Mouse (Mus musculus): ENCODE results near the gene Trub2. TPM values are rescaled to one million over a fixed set of nuclear protein-coding genes. Genes with fewer than 3 reads are reported as not detected.

The Trub2 gene
- polyA plus RNA-seq, 1 experiment = 7.6 TPM

DNA sequence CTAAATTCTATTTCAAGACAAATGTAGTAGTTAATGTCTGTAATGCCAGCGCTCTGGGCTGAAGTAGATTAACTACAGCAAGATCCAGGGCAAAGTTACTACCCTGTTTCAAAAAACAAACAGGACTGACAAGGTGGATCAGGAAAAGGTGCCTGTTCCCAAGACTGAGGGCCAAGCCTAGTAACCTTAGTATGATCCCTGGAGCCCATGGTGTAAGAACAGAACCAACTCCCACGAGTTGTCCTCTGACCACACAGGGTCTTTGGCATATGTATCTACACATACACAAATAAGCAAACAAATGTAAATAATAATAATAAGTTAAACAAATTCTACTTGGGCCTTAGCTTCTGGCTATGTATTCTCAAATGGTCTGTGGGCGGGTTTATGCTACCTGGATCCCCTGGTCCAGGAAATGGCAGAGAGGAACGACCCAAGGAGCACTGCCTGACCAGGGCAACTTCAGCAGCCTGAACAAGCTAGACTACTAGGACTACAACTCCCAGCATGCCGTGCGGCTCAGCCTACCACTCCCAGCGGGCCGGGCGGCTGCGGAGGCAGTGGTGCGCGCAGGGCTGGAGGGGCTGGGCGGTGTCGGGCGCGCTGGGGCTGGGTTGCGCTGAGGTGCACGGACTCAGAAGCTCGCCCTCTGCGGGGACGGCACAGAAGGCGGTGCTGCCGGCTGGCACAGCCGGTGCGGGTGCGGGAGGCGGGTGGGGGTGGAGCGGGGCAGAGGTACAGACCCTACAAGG lies 13.9 kb upstream of the Trub2 start, which contains the start of gene Slc27a4:
Gene Slc27a4, plus strand, starts transcription at position 560 of the 752 bp plus-strand sequence.
- no peak for TF ChIP-seq GATA1 (IDR thresholded peaks at IDR 0.05; ENCODE audit: low read length)

DNA sequence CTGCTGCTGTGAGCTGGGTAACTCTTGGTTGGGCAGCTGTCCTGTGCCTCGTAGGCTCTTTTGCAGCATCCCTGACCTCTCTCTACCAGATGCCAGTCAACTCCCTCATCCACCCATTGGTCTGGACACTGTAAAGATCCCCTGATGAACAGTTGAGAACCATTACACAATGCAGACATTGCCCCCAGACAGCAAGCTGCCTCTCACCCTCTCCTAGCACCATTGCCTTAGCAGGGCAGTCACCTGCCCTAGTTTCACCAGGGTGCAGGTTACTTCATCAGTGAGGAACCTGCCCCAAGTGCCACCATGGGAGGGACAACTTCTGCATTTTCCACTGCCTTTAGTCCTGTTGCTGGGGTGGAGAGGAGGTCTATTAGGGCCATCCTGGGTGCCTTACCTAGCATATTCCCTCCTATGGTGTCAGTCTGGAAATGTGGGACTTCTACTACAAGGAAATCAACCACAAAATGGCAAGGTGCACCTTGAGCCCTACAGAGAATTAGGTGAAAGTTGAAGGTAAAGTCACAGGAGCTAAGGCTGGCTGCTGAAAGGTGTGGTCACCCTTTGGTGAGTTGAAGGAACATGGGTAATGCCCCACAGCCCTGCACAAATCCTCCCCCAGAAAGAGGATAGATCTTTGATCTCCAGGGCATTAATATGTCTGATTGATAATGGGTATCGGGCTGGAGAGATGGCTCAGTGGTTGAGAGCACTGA lies 4.6 kb upstream of the Trub2 start:
- TF ChIP-seq GATA1 (IDR thresholded peaks at IDR 0.05; ENCODE audit: low read length) = no peak

DNA sequence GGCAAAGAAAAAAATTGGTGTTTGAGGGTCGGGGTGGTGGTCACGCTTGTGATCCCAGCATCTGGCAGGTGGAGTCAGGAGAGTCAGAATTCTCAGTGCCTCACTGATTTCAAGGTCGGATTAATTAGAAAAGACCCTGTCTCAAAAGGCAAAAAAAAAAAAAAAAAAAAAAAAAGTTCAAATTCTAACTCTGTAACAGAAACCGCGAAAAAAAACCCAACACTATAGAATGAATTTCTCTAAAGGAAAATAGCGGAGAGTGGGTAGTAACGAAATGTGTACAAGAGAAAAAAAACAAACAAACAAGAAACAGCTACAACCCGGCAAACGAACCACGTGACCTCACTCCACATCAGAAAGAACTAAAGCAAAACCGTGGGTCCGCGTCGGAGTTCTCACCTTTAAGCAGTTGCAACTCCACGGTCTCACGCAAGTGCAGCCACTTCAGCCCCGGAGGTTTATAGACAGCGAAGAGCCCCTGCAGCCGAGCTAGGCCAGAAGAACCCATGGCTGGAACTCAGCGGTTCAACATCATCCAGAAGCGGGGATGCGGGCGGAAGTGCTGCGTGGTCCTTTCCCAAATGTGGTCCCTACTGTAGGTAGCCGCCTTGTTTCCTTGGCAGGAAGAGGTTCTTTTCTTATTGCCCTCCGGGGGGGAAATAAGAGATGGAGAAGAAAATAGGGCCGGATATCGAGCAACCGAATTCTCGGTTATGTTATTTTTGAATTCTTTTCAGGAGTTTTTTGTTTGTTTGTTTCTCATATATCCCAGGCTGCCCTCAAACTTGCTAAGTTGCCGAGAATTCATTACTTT lies 991 bp downstream of the Trub2 start, which contains the start of gene Coq4:
Gene Coq4, plus strand, starts transcription at position 390 of the 814 bp plus-strand sequence.
- TF ChIP-seq GATA1 (IDR thresholded peaks at IDR 0.05; ENCODE audit: low read length) = no peak

DNA sequence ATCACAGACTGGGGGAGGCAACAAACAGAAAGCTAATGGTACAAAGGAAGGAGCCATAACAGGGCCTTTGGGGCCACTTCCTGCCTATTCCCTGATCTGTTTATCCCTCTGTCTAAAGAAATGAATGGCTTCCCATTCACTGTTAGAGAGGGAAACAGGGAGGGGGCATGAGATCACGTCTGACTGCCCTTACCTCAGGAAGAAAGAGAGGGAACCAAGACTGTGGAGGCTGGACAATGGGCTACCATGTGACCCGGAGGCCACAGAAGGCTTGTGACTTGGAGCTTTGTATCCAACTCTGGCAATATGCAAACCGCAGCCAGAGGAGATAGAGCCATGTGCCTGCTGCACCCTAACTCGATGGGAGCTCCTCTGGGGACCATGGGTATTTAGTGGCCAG lies 4.0 kb downstream of the Trub2 start:
- TF ChIP-seq GATA1 (IDR thresholded peaks at IDR 0.05; ENCODE audit: low read length) = no peak

DNA sequence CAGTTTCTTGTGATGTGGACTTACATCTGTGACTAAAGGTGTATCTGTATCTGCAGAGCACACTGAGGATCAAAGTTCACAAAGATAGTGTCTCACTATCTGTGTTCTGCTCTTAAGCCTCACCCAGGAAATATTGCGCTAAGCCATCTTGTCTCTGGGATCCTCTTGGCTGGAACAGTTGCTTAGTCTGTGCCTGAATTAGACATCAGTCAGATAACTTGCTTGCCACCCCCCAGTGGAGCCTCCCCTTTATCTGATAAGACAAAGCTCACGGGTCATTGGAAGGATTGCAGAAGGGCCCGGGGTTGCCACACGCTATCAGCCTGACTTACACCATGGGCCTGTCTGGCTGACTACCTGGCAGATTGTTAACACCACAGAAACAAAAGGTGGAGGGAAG lies 15.0 kb downstream of the Trub2 start:
- no peak for TF ChIP-seq GATA1 (IDR thresholded peaks at IDR 0.05; ENCODE audit: low read length)

DNA sequence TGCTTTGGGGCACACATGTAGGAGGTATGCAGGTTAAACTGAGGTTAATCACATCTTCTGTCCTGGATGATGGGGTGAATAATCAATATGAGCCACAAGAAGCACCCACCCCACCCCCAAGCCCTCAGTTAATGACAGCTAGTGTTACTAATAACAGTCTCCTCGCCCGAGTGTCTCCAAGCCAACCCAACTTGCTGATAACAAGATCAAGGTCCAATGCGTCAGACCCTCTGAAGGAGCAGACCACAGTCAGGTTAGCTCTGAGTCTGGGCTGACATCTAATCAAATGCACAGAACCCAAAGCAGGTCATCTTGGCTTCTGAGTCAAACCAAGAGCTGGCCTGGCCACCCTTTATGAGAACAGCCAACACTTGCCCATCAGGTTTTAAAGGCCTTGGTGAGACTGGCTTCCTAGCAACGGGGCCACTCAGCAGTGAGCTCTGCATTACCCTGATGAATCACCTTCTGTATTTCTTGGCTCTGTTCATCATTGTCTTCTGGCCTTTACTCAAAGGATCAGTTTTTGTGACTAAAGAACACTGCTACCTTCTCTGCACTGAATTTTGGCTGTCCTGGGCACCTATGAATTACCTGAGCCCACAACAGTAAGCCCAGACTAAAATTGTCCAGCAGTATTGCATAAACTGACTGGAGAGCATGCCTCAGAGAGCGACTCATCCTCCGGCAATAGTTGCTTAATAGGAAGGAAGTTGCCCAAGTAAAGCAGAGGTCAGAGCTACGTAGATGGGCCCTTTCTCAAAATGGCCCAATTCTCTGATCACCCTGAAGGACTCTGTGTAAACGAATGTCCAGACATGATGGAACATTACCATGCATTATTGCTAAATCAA lies 16.5 kb downstream of the Trub2 start:
- no peak for TF ChIP-seq GATA1 (IDR thresholded peaks at IDR 0.05; ENCODE audit: low read length)

DNA sequence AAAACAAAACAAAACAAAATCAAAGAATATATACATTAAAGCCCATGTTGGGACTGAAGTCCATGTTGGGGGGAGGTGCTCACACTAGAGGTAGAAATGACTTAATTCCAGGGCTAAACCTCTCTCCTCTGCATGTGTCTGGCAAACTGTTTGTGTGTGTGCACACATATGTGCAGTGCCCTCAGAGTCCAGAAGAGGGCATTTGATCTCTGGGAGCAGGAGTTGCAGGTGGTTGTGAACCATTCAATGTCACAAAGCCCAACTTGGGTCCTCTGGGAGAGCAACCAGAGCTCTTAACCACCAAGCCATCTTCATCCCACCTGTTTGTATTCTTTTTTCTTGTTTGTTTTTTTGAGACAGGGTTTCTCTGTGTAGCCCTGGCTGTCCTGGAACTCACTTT lies 18.1 kb downstream of the Trub2 start:
- no peak for TF ChIP-seq GATA1 (IDR thresholded peaks at IDR 0.05; ENCODE audit: low read length)

DNA sequence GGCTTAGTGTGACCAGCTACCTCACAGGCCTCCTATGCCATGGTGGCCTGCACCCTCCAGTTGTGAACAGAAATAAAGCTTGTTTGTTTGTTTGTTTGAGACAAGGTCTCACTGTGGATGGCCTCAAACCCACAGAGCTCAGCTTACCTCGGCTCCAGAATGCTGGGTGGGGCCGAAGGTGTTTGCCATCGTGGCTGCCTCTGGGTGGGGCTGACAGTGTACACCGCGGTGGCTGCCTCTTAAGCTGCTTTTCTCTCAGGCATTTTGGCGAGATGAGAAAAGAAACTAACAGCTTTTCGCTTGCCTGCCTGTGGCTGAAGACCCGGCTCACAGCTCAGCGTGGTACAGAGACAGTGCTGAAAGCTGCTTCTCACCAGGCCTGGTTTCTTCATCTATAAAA lies 19.4 kb downstream of the Trub2 start:
- TF ChIP-seq GATA1 (IDR thresholded peaks at IDR 0.05; ENCODE audit: low read length) = no peak

DNA sequence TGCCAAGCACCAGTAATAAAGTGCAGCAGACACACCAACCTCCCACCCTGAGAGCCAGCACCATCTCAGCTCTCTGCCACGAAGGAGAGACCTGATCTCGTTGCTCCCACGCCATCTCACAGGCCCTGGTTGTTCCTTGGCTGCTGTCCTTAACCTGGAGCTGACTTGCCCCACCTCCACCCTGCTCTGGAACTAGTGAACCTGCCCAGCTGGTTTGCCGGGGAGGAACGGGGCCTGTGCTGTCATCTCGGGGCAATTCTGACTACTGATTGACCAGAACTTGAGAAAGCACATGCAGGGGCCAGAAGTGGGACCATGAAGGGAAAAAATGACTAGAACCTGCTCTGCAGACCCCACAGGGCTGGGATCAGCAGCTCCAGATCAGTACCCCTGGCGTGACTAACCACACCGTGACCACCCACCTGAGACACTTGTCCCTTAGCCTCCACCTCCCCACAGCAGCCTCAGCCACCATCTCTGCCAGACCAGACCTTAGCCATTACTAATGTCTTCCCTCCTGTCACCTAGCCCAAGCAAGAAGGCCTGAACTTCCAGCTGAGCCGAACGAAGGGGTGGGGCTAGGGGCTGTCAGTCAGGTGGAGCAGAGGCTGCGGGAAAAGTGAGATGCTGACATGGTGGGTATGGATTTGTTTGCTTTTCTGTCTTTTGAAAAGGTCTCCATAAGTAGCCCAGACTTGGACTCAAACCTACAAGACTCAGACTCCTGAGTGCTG lies 20.2 kb downstream of the Trub2 start:
- no peak for TF ChIP-seq GATA1 (IDR thresholded peaks at IDR 0.05; ENCODE audit: low read length)

DNA sequence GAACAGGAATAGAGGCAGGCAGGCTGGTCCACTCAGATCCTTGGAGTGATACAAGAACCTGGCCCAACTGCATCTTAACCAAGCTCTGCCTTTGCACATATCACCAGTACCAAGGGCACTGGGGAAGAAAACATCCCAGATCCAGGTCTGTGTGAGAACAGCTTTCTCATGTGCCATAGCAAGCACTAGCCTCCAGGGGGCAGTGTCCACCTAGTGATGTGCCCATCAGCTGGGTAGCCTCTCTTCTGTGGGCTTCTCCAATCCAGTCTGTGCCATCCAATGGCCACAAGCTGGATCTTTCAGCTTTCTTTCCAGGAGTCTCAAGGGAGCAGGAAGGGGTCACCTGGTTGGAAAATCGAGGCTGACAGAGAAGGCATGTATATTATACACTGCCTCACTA lies 23.5 kb downstream of the Trub2 start:
- TF ChIP-seq GATA1 (IDR thresholded peaks at IDR 0.05; ENCODE audit: low read length) = no peak

DNA sequence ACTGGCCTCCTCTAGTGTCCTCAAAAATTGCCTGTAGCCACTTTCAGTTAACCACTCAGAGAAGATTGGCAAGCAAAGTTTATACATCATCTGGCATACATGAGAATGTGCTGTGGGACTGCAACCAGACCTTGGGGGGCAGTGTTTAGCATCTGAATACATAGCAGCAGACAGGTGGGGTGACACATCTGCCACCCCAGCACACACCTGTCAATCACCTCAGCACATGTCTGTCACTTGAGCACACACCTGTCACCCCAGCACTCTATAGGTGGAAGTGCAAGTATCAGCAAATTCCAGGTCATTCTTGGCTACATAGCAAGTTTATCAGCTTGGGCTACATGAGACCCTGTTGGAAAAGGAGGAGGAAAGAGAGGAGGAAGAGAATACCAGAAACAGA lies 32.6 kb downstream of the Trub2 start:
- no peak for TF ChIP-seq GATA1 (IDR thresholded peaks at IDR 0.05; ENCODE audit: low read length)

DNA sequence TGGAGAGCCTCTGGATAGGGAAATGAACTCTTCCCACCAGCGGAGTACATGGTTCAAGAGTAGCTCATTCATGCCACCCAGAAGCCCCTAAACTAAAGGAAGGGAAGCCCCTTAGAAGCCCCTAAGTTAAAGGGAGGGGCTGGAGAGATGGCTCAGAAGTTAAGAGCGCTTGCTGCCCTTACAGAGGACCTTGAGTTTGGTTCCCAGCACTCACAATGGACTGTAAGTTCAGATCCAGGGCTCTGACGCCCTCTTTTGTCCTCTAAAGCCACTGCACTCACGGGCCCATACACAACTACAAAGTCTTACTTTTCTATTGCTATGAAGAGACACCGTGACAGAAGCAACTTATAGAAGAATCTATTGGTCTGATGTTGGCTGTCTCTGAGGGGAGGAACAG lies 35.9 kb downstream of the Trub2 start:
- TF ChIP-seq GATA1 (IDR thresholded peaks at IDR 0.05; ENCODE audit: low read length) = no peak

DNA sequence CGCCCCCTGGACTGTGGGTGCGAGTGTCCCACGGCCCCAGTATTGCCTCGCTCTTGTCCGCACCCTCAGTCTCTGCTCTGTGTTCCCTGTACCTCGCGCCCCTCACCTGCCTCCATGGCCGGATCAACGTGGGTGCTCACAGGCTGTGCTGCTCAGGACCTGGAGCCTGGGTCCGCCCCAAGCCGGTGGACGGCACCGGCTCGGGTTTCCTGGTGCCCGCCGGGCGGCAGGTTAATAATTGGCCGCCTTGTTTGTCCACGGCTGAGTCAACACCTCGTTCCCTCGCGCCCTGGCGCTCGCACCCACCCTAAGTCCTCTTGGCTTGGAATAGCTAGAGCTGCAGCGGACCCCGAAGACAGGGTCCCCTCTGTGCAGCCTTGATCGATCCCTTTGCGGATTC lies 36.8 kb downstream of the Trub2 start, which contains the start of gene Gm13420:
Gene Gm13420, minus strand, starts transcription at position 189 of the 400 bp plus-strand sequence.
- TF ChIP-seq GATA1 (IDR thresholded peaks at IDR 0.05; ENCODE audit: low read length) = no peak

DNA sequence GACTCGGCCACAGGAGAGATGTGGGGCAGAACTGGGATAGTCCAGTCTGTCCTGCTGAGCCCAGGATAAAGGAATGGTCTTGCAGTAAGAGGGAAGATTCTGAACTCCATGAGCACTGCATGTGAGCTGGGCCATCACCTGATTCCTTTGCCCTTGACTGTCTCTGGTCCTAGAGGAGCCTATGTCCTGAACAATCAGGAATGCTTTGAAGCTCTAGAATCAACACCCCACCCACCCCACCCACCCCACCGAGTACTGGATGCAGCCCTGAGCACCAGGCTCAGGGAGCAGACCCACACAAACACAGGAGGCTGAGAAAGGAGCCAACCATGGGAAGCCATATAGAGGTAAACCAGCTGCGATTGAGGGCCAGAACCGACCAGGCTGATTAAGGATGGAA lies 39.8 kb downstream of the Trub2 start:
- no peak for TF ChIP-seq GATA1 (IDR thresholded peaks at IDR 0.05; ENCODE audit: low read length)

All from G1E-ER4 (cell line).